Mouse (Mus musculus) heart, adult 9 months (tissue): ENCODE measurements around the gene Pgm1.
A peak's percentile ranks its signal among the peaks of the same experiment; 100 is the strongest.

Experiments
- DNase-seq, 2 experiments: peaks; one replicate each; pipeline ENCODE4 v3.0.0; 2022; ENCODE audit warnings: low spot score in 2 of 2

The Pgm1 gene

GRCm38 (mm10) chr4:99929149-99929612, at the start of gene Pgm1:
Pgm1 (plus strand) TSS chr4:99929414.
- peak; percentile 87 to 89 for DNase-seq

GRCm38 (mm10) chr4:99881882-99882281, 47.3 kb upstream of the Pgm1 start:
- no peak for DNase-seq

GRCm38 (mm10) chr4:99882405-99882804, 46.8 kb upstream of the Pgm1 start:
- DNase-seq: no peak

- DNase-seq: no peak
Observed at GRCm38 (mm10) chr4:99913894-99914451, 15.2 kb upstream of the Pgm1 start.

GRCm38 (mm10) chr4:99926380-99926779, 2.8 kb upstream of the Pgm1 start:
- no peak for DNase-seq

GRCm38 (mm10) chr4:99928521-99928920, 693 bp upstream of the Pgm1 start:
- no peak for DNase-seq

DNA sequence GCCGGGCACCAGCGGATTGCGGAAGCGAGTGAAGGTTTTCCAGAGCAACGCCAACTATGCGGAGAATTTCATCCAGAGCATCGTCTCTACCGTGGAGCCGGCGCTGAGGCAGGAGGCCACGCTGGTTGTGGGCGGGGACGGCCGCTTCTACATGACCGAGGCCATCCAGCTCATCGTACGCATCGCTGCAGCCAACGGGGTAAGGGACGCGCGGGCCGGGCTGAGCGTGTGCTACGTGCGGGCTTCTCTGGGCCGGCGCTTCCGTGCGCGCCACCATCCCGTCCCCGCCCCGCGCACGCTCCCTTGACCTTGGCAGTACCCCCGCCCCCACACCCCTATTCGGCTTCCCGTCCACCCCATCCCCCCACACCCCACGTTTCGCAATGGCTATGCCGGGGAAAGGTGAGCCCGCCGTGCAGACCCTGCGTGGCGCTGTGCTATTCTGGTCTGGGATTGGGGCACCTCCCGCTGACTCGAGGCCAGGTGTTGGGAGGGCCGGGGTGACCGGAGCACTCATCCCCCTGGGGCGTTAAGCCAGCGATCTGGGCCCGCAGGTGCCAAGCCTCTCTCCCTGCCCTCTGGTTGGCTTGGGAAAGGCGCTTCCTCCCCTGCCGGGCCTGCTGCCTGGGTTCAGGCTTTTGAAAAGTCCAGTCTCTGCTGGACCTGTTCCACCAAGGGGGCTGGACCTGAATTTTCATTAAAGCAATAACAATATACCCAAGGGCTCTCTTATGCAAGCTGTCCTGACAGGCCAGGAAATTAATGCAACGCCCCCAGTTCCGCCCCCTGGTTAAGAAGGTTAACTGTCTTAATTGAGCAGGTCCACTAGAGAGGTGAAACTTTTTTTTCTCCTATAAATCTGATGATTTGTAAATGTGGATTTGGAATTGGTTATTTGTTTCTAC, 651 bp downstream of the Pgm1 start, which contains the start of gene Itgb3bp:
Gene Itgb3bp, minus strand, starts transcription at position 201 of the 905 bp plus-strand sequence.
- peak; percentile 84 to 85 for DNase-seq

DNA sequence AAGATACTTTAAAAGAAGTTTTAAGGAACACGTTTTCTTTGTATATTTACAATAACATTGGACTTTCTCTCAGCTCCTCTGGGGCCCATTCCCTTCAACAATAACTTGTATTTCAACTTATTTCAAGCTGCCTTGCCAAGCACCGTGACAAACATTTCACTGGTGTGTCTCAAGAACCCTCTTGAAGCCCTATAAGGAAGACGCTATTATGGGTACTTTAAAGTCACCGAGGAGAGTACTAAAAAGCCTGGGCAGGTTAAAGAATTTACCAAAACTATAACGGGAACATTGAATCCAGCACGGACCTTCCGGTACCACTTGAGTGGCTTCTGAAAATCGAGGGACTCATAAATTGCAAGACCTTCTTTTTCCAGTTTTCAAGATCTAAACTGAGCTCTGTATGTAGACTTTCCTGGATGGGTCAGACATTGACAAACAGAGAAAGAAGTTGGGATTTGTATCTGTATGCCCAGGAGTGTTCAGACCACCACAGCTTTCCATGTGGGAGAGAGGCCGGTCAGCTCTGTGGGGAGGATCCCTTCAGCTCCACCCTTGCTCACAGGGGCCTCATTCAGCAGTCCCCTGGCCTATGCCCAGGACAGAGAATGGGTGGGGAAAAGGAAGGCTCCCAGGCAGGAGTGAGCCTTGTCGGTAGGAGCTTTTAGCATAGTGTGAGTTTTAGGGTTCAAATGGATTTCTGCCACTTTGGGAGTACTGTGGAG, 1.5 kb downstream of the Pgm1 start:
- peak; percentile 35 to 40 for DNase-seq

- DNase-seq: no peak
Observed at GRCm38 (mm10) chr4:99931240-99931580, 2.0 kb downstream of the Pgm1 start.

DNA sequence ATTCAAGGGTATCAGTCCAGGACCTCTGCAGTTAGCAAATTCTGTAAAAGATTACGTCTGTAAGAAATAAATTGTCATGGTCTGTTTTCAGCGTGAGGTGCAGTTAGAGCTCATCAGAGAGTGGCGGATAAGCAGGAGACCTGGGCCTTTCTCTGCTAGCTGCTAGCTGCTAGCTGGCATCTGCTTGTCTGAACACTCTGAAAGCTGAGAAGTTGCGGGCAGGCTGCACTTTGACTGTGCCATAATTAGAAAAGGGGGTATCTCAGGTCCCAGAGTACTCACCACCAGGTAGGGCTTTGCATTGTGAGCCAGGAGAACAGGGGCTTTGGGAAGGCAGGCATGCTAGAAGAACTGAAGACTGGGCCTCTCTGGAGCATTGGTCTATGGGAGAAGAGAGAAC, 2.6 kb downstream of the Pgm1 start:
- peak; percentile 35 to 39 for DNase-seq

- no peak for DNase-seq
Observed at GRCm38 (mm10) chr4:99934859-99935258, 5.6 kb downstream of the Pgm1 start.

DNA sequence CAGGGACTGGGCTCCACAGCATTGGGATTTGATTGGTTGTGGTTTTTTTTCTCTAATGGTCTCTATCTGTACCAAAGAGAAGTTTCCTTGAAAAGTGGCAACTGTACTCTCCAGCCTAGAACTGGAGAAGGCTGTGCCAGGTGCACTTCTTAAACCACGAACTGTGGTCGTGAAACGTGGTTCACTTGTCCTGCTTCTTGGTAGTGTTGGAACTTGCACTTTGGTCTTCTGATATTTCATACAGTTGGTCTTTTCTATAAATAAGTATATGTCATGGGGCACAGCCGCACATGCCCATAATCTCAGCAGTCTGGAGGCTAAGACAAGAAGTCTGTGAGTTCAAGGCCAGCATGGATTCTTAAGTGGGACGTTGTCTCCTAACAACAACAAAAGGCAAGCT, 7.1 kb downstream of the Pgm1 start:
- no peak for DNase-seq

DNA sequence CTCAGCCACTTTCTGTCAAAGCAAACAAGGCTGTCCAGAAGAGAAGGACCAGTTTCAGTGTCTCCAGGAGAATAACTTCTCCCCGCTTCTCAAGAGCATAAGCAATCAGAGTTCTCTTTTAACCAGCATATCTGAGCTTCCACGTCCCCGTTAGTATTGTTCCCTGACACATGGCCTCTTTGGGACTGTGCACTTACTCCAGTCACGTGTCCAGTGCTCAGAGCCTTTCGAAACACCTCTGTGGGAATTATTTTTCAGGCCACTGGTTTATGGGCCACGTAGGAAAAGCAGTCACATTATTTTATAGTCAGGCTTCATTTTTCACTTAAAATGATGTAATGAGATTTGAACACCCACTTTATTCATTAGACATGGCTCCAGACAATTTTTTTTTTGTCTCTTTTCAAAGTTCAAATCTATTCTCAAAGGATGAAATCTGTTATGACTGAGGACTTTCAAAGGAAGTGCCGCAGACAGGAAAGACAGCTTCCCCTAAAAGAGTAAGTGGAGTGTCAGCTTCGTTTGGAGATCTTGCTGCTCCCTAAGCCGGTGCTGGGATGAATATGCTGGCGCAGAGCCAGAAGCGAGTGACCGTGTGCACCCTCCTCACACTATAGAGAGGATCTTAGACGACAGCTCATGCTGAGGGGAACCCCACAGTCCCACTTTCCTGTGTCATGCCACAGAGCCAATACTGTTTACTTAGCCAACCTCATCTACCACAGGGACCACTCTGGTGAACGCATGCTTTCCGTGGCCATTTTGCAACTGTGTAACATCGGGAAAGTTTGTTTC, 10.7 kb downstream of the Pgm1 start:
- DNase-seq: no peak

DNA sequence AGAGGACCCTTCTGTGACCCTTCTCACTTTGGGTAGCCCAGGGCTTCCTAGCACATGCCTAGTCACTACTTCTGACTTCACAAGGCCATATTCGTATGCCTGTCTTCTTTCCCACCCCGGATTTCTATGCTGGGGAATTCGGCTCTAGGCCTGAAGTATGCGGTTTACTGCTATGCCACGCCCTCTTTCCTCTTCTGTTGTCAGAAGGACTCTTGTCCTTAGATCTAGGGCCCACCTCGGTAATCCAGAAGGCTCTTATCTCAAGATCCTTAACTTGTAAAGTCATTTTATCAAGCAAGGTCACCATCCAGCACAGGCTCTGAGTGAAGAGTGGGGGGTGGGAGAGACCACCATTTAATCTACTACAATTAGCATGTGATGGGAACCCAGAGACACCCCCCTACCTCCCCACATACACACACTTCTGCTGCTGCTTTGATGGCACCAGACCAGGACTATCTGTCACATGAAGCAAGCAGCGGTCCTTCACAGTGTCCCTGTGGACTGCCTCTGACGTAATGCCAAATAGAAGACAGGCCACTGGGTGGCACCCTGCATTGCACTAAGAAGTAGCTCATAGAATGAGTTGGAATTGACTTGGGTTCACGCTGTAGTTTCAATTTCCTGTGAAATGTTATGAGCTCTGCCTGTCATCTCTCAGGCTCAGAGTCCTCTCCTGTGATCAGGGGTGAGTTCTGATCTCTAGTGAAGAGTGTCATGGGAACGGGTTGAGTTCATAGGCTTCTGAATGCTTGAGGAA, 12.6 kb downstream of the Pgm1 start:
- peak; percentile 46 to 71 for DNase-seq

- no peak for DNase-seq
Observed at GRCm38 (mm10) chr4:99944606-99945005, 15.4 kb downstream of the Pgm1 start.

- no peak for DNase-seq
Observed at GRCm38 (mm10) chr4:99945011-99945410, 15.8 kb downstream of the Pgm1 start.

- DNase-seq: no peak
Observed at GRCm38 (mm10) chr4:99946516-99946915, 17.3 kb downstream of the Pgm1 start.

DNA sequence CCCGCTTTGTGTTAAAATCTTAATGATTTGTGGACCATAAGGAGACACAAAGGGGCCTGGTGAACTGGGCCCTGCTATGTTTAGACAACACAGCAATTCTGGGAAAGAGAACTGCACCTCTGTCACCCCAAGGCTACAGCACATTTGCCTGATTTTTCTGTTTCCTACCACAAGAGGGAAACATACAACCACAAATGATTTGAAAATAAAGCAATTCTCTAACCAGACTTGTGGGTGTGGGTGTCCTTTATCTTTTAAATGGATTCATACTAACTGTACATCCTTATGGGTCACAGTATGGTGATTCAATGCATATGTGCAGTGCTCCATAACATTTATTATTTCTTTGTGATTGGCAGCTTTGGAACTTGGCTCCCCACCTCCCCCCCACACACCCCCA, 18.0 kb downstream of the Pgm1 start:
- no peak for DNase-seq

- no peak for DNase-seq
Observed at GRCm38 (mm10) chr4:99947896-99948295, 18.7 kb downstream of the Pgm1 start.

DNA sequence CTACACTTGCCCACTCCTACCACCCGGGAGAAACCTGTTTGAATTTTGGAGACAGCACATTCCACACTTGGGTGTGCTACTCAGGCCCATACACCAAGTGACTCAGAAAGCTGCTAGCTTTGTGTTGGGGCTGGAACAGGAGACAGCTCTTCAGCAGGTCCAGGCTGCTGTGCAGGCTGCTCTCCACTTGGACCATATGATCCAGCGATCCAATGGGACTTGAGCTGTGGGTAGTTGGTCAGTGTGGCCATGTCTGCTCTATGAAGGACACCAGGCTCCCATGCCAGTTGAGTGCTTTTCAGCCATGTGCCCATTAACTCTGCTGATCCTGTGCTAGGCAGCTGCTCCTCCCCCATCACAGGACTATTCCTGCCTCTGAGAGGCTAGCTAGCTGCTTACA, 24.7 kb downstream of the Pgm1 start:
- no peak for DNase-seq

GRCm38 (mm10) chr4:99955396-99955795, 26.2 kb downstream of the Pgm1 start:
- DNase-seq: no peak
